Mouse (Mus musculus): ENCODE data around the gene Vav3.

GRCm38 (mm10) chr3:109401527-109401926 lies 61.1 kb downstream of the Vav3 start:
- TF ChIP-seq GATA1 (IDR thresholded peaks at IDR 0.05; ENCODE audit: borderline replicate concordance, low read length) (no peak), FLI1 (IDR thresholded peaks at IDR 0.05; ENCODE audit: low read length) (no peak)
